Mouse (Mus musculus) R1 (cell line): Measurements from ENCODE around the gene Ipo5.

Experiments
- DNase-seq: peaks from one replicate; pipeline ENCODE4 v3.0.0-alpha.2; 2018; ENCODE audit warnings: low read depth, low spot score

The Ipo5 gene

GRCm38 (mm10) chr14:120910733-120911324 lies at the start of gene Ipo5:
Ipo5 (plus strand) TSS chr14:120911224.
- peak; percentile 95 for DNase-seq

GRCm38 (mm10) chr14:120863205-120863604 lies 47.8 kb upstream of the Ipo5 start:
- no peak for DNase-seq

GRCm38 (mm10) chr14:120864896-120865295 lies 46.1 kb upstream of the Ipo5 start:
- peak; percentile 83 for DNase-seq

GRCm38 (mm10) chr14:120866573-120866972 lies 44.5 kb upstream of the Ipo5 start:
- no peak for DNase-seq

- DNase-seq, result no peak
Observed at GRCm38 (mm10) chr14:120867121-120867520, 43.9 kb upstream of the Ipo5 start.

- DNase-seq, result no peak
Observed at GRCm38 (mm10) chr14:120868494-120868893, 42.5 kb upstream of the Ipo5 start.

GRCm38 (mm10) chr14:120870736-120871135 lies 40.3 kb upstream of the Ipo5 start:
- no peak for DNase-seq

- no peak for DNase-seq
Observed at GRCm38 (mm10) chr14:120874397-120874796, 36.6 kb upstream of the Ipo5 start.

GRCm38 (mm10) chr14:120875144-120875543 lies 35.9 kb upstream of the Ipo5 start:
- DNase-seq, result peak; percentile 61

- no peak for DNase-seq
Observed at GRCm38 (mm10) chr14:120875811-120876388, 35.1 kb upstream of the Ipo5 start.

- DNase-seq, result no peak
Observed at GRCm38 (mm10) chr14:120877147-120877546, 33.9 kb upstream of the Ipo5 start.

GRCm38 (mm10) chr14:120879026-120879425 lies 32.0 kb upstream of the Ipo5 start:
- no peak for DNase-seq

- DNase-seq, result peak; percentile 45
Observed at GRCm38 (mm10) chr14:120880601-120881000, 30.4 kb upstream of the Ipo5 start.

- DNase-seq, result peak; percentile 56
Observed at GRCm38 (mm10) chr14:120881054-120881453, 30.0 kb upstream of the Ipo5 start.

- no peak for DNase-seq
Observed at GRCm38 (mm10) chr14:120888681-120889080, 22.3 kb upstream of the Ipo5 start.

- DNase-seq, result no peak
Observed at GRCm38 (mm10) chr14:120892369-120892768, 18.7 kb upstream of the Ipo5 start.

GRCm38 (mm10) chr14:120896613-120897012 lies 14.4 kb upstream of the Ipo5 start:
- DNase-seq, result peak; percentile 53

- DNase-seq, result peak; percentile 72
Observed at GRCm38 (mm10) chr14:120898876-120899275, 12.1 kb upstream of the Ipo5 start.

- DNase-seq, result no peak
Observed at GRCm38 (mm10) chr14:120909396-120909795, 1.6 kb upstream of the Ipo5 start.

- peak; percentile 54 for DNase-seq
Observed at GRCm38 (mm10) chr14:120910320-120910719, 704 bp upstream of the Ipo5 start.

GRCm38 (mm10) chr14:120911388-120911901 lies 421 bp downstream of the Ipo5 start:
- peak; percentile 59 for DNase-seq

GRCm38 (mm10) chr14:120912090-120912710 lies 1.2 kb downstream of the Ipo5 start:
- DNase-seq, result no peak

- peak; percentile 61 for DNase-seq
Observed at GRCm38 (mm10) chr14:120912916-120913315, 1.9 kb downstream of the Ipo5 start.
